Mouse (Mus musculus) MEL (cell line): Measurements from ENCODE around the gene Tesc. TPM values are rescaled to one million over a fixed set of nuclear protein-coding genes. Genes with fewer than 3 reads are reported as not detected.

Experiments used
- DNase-seq: peaks from one replicate; pipeline ENCODE4 v3.0.0; 2011; ENCODE audit warnings: low read depth, low spot score
- H3K27ac ChIP-seq: 2 replicates; pipeline ENCODE4 v1.5.1; 2012; ENCODE audit warnings: low read depth, mild to moderate bottlenecking, control low read depth, low read length, moderate library complexity; ENCODE audit not compliant: control insufficient read depth
- H3K27me3 ChIP-seq, 2 experiments: fragments of 150-350 bp in 1 of 2; sonication (generic) in 1 of 2; 2 replicates each; pipeline ENCODE4 v1.6.1; 2012; ENCODE audit warnings: low read length in 2 of 2, mild to moderate bottlenecking in 2 of 2, improper control_type of control experiment in 1 of 2, moderate library complexity in 1 of 2; ENCODE audit not compliant: insufficient read depth in 2 of 2, control insufficient read depth in 1 of 2
- H3K36me3 ChIP-seq, 2 experiments: 2 replicates each; pipeline ENCODE4 v1.6.1; 2012 to 2014; ENCODE audit warnings: low read length in 2 of 2, improper control_type of control experiment in 1 of 2, inconsistent platforms in 1 of 2, mild to moderate bottlenecking in 1 of 2; ENCODE audit not compliant: insufficient read depth in 2 of 2, control insufficient read depth in 1 of 2
- H3K4me1 ChIP-seq, 2 experiments: fragments of 150-350 bp in 1 of 2; sonication (generic) in 1 of 2; 2 replicates each; pipeline ENCODE4 v1.6.1; 2012; ENCODE audit warnings: low read length in 2 of 2, improper control_type of control experiment in 1 of 2, mild to moderate bottlenecking in 1 of 2; ENCODE audit not compliant: insufficient read depth in 2 of 2, control insufficient read depth in 1 of 2
- H3K4me3 ChIP-seq, 2 experiments: fragments of 150-350 bp in 1 of 2; sonication (generic) in 1 of 2; 2 replicates each; pipeline ENCODE4 v1.5.1; 2012; ENCODE audit warnings: low read depth in 2 of 2, low read length in 2 of 2, mild to moderate bottlenecking in 2 of 2, moderate library complexity in 2 of 2, control low read depth in 1 of 2, improper control_type of control experiment in 1 of 2; ENCODE audit not compliant: control insufficient read depth in 1 of 2, insufficient read depth in 1 of 2
- H3K79me2 ChIP-seq: 2 replicates; pipeline ENCODE4 v1.6.1; 2012; ENCODE audit warnings: mild to moderate bottlenecking, low read length, moderate library complexity; ENCODE audit not compliant: control insufficient read depth, poor library complexity, insufficient read depth
- H3K9ac ChIP-seq: 2 replicates; pipeline ENCODE4 v1.6.1; 2012; ENCODE audit warnings: low read depth, mild to moderate bottlenecking, control low read depth, low read length, moderate library complexity; ENCODE audit not compliant: control insufficient read depth, poor library complexity, severe bottlenecking
- H3K9me3 ChIP-seq: fragments of 150-350 bp; sonication (generic); replicated peaks from 2 replicates; pipeline ENCODE4 v1.6.1; 2012; ENCODE audit warnings: mild to moderate bottlenecking, low read length, improper control_type of control experiment, moderate library complexity; ENCODE audit not compliant: insufficient read depth
- BHLHE40 ChIP-seq: IDR thresholded peaks from 2 replicates; pipeline ENCODE4 v1.6.1; 2012; ENCODE audit warnings: low read depth, mild to moderate bottlenecking, inconsistent platforms, low read length, improper control_type of control experiment, borderline replicate concordance
- CHD2 ChIP-seq: IDR thresholded peaks from 2 replicates; pipeline ENCODE4 v1.6.1; 2011; ENCODE audit warnings: low read length, improper control_type of control experiment
- EP300 ChIP-seq, 2 experiments: IDR thresholded peaks; 2 replicates each; pipeline ENCODE4 v1.6.1; 2011; ENCODE audit warnings: improper control_type of control experiment in 2 of 2, low read length in 2 of 2, low read depth in 1 of 2, mild to moderate bottlenecking in 1 of 2
- ETS1 ChIP-seq: IDR thresholded peaks from 2 replicates; pipeline ENCODE4 v1.6.1; 2012; ENCODE audit warnings: low read depth, mild to moderate bottlenecking, inconsistent platforms, low read length, improper control_type of control experiment, moderate library complexity
- GABPA ChIP-seq: IDR thresholded peaks from 2 replicates; pipeline ENCODE4 v1.6.1; 2012; ENCODE audit warnings: low read depth, mild to moderate bottlenecking, inconsistent platforms, low read length, improper control_type of control experiment, moderate library complexity
- GATA1 ChIP-seq: IDR thresholded peaks from 2 replicates; pipeline ENCODE4 v1.6.1; 2011; ENCODE audit warnings: low read depth, low read length, improper control_type of control experiment
- HCFC1 ChIP-seq: IDR thresholded peaks from 2 replicates; pipeline ENCODE4 v1.6.1; 2012; ENCODE audit warnings: low read depth, mild to moderate bottlenecking, inconsistent platforms, low read length, improper control_type of control experiment, moderate library complexity
- JUND ChIP-seq: IDR thresholded peaks from 2 replicates; pipeline ENCODE4 v1.6.1; 2011; ENCODE audit warnings: low read depth, mild to moderate bottlenecking, improper control_type of control experiment, low read length
- MAFK ChIP-seq: IDR thresholded peaks from 2 replicates; pipeline ENCODE4 v1.6.1; 2011; ENCODE audit warnings: low read depth, mild to moderate bottlenecking, low read length, improper control_type of control experiment, borderline replicate concordance
- MXI1 ChIP-seq: IDR thresholded peaks from 2 replicates; pipeline ENCODE4 v1.6.1; 2011; ENCODE audit warnings: mild to moderate bottlenecking, low read depth, low read length, improper control_type of control experiment
- MYB ChIP-seq: IDR thresholded peaks from 2 replicates; pipeline ENCODE4 v1.6.1; 2011; ENCODE audit warnings: mild to moderate bottlenecking, low read depth, low read length, improper control_type of control experiment
- MYC ChIP-seq: IDR thresholded peaks from 2 replicates; pipeline ENCODE4 v1.6.1; 2011; ENCODE audit warnings: low read depth, mild to moderate bottlenecking, low read length, improper control_type of control experiment, moderate library complexity
- NELFE ChIP-seq: IDR thresholded peaks from 2 replicates; pipeline ENCODE4 v1.6.1; 2011; ENCODE audit warnings: low read depth, low read length, improper control_type of control experiment
- RCOR1 ChIP-seq: IDR thresholded peaks from 2 replicates; pipeline ENCODE4 v1.6.1; 2012; ENCODE audit warnings: low read depth, mild to moderate bottlenecking, inconsistent platforms, low read length, improper control_type of control experiment
- SIN3A ChIP-seq: IDR thresholded peaks from 2 replicates; pipeline ENCODE4 v1.6.1; 2012; ENCODE audit warnings: low read length, improper control_type of control experiment, inconsistent platforms
- TAL1 ChIP-seq: IDR thresholded peaks from 2 replicates; pipeline ENCODE4 v1.6.1; 2012; ENCODE audit warnings: mild to moderate bottlenecking, inconsistent platforms, low read length, moderate library complexity, mixed read lengths
- TBP ChIP-seq: IDR thresholded peaks from 2 replicates; pipeline ENCODE4 v1.8.0; 2011; ENCODE audit warnings: low read depth, low read length, improper control_type of control experiment
- TCF12 ChIP-seq: IDR thresholded peaks from 2 replicates; pipeline ENCODE4 v1.6.1; 2014; ENCODE audit warnings: low read depth, mild to moderate bottlenecking, inconsistent platforms, low read length, improper control_type of control experiment, moderate library complexity
- USF2 ChIP-seq, 2 experiments: IDR thresholded peaks; 2 replicates each; pipeline ENCODE4 v1.6.1; 2011 to 2012; ENCODE audit warnings: improper control_type of control experiment in 2 of 2, low read length in 2 of 2, borderline replicate concordance in 1 of 2, inconsistent platforms in 1 of 2, low read depth in 1 of 2, mild to moderate bottlenecking in 1 of 2; ENCODE audit not compliant: insufficient read depth in 1 of 2
- ZC3H11A ChIP-seq: IDR thresholded peaks from 2 replicates; pipeline ENCODE4 v1.6.1; 2012; ENCODE audit warnings: low read depth, mild to moderate bottlenecking, inconsistent platforms, low read length, improper control_type of control experiment
- ZMIZ1 ChIP-seq: IDR thresholded peaks from 2 replicates; pipeline ENCODE4 v1.6.1; 2012; ENCODE audit warnings: low read depth, mild to moderate bottlenecking, inconsistent platforms, low read length, improper control_type of control experiment, moderate library complexity
- polyA plus RNA-seq, 2 experiments: library from polyadenylated mRNA; stranded (reverse) in 1 of 2; unstranded in 1 of 2; fragments of >175 nt in 1 of 2; fragments of >200 nt in 1 of 2; gene quantifications; 2 replicates each; pipeline versions ENCODE4 v1.2.1 to v1.2.4; 2012; ENCODE audit warnings: low replicate concordance in 2 of 2, low read depth in 1 of 2; ENCODE audit not compliant: insufficient read length in 2 of 2, insufficient read depth in 1 of 2, missing spikeins in 1 of 2
- total RNA-seq: library from RNA; depleted of rRNA; stranded (reverse); fragments of 300-350 nt; gene quantifications from 2 replicates; pipeline ENCODE4 v1.2.3, GENCODE M21; 2012

The Tesc gene
- total and polyA plus RNA-seq, 3 experiments = 0.07 TPM; not detected in 2

DNA sequence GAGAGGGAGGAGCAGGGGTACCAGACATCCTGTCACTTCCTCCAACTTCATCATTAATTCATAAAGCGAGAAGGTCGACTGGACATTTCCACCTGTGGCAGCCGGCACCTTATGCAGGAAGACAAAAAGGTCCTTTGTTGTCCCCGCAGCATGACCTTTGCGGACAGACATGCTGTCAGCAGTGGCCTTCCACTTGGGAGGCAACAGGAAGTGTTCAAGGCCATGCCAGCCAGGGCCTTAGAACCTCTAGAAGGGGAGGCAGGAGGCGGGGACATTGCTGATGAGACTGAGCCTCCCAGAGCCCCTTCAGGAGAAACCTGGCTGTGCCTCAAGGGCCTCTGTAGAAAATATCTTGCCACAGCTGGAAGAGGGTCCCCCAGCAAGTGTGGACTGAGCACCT lies 6.2 kb downstream of the Tesc start:
- no peak overlapping the region for H3K4me3 ChIP-seq
- H3K4me1 ChIP-seq = no peaks in the 10 kb centered on the region
- no peaks in the 10 kb centered on the region for H3K79me2 ChIP-seq
- H3K27ac ChIP-seq = no peak overlapping the region
- DNase-seq = no peak
- no peak overlapping the region for H3K9ac ChIP-seq
- no peaks in the 10 kb centered on the region for H3K9me3 ChIP-seq
- H3K27me3 ChIP-seq = no peaks in the 10 kb centered on the region
- no peaks in the 10 kb centered on the region for H3K36me3 ChIP-seq
- no peak for TF ChIP-seq GATA1
- TF ChIP-seq ETS1 = no peak
- TF ChIP-seq HCFC1 = no peak
- no peak for TF ChIP-seq TBP
- TF ChIP-seq MAFK = no peak
- TF ChIP-seq RCOR1 = no peak
- no peak for TF ChIP-seq SIN3A
- TF ChIP-seq BHLHE40 = no peak
- TF ChIP-seq MYC = no peak

DNA sequence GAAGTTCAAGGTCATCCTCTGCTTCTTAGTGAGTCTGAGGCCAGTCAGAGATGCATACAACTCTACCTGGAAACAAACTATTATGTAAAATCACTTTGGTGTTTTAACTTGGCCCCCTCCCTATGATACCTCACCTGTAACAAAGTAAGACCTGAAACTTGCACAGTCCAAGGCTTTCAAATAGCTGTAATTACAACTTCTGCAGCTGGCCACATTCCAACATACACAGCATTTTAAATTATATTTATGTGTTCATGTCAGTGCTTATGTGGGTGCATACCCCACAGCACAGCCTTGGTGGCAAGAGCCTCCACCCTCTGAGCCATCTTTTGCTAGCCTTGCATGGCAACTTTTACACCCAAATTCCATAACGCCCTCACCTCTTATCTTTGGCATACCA lies 7.1 kb downstream of the Tesc start:
- Histone ChIP-seq H3K9me3 (no peaks in the 10 kb centered on the region), H3K4me1 (no peaks in the 10 kb centered on the region), H3K36me3 (no peaks in the 10 kb centered on the region), H3K9ac (no peak overlapping the region), H3K27ac (no peak overlapping the region), H3K27me3 (no peaks in the 10 kb centered on the region), H3K79me2 (no peaks in the 10 kb centered on the region), H3K4me3 (no peak overlapping the region)
- TF ChIP-seq CHD2 (no peak), USF2 (IDR thresholded peaks at IDR 0.05; ENCODE audit: borderline replicate concordance in 1 of 2, insufficient read depth in 1 of 2, low read depth in 1 of 2, low read length in 2 of 2) (no peak), JUND (no peak), GABPA (no peak)
- no peak for DNase-seq

DNA sequence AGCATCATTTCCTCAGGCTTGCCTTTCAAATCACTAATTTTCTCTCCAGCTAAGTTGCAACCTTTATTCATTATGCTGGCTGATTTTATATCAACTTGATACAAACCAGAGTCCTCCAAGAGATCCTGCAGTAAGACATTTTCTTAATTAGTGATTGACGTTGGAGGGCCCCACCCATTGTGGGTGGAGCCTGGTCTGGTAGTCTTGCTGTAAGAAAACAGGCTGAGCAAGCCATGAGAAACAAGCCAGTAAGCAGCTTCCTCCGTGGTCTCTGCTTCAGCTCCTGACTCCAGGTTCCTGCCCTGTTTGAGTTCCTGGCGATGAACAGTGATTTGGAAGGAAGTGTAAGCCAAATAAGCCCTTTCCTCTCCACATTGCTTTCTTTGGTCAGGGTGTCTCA lies 8.2 kb downstream of the Tesc start:
- DNase-seq = no peak
- no peaks in the 10 kb centered on the region for H3K27me3 ChIP-seq
- no peak for TF ChIP-seq BHLHE40
- TF ChIP-seq RCOR1 = no peak
- TF ChIP-seq NELFE = no peak
- TF ChIP-seq TCF12 = no peak
- no peak for TF ChIP-seq HCFC1
- TF ChIP-seq TAL1 = no peak
- TF ChIP-seq SIN3A = no peak
- TF ChIP-seq JUND = no peak
- TF ChIP-seq ZC3H11A = no peak
- TF ChIP-seq MYB = no peak
- no peak for TF ChIP-seq EP300 (IDR thresholded peaks at IDR 0.05; ENCODE audit: low read depth in 1 of 2, low read length in 2 of 2)
- TF ChIP-seq MXI1 = no peak
- TF ChIP-seq ZMIZ1 = no peak
- H3K9ac ChIP-seq = no peak overlapping the region
- no peaks in the 10 kb centered on the region for H3K36me3 ChIP-seq
- no peaks in the 10 kb centered on the region for H3K79me2 ChIP-seq
- H3K4me3 ChIP-seq = no peak overlapping the region
- H3K27ac ChIP-seq = no peak overlapping the region
- no peaks in the 10 kb centered on the region for H3K4me1 ChIP-seq
- H3K9me3 ChIP-seq = no peaks in the 10 kb centered on the region
